Mouse (Mus musculus): ENCODE results near the gene Sox10.

DNA sequence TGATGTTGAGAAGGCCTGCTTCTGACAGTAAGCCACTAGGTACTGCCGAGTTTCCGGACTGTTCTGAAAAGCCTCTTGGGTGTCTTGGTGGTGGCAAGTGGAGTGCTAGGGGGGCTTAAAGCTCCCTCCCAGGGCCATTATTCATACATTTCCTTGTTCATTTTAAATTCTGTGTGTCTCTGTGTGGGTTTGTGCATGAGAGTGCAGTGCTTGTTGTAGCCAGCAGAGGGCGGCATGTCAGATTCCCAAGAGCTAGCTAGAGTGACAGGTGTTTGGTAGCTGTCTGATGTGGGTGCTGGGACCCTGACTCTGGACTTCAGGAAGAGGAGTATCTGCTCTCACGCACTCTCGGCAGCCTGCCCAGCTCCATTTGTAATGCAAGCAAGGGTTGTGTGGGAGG lies 36.8 kb downstream of the Sox10 start:
- peak; percentile 91 for TF ChIP-seq CTCF (conservative IDR thresholded peaks at IDR 0.05; ENCODE audit: low read length)
- TF ChIP-seq POU5F1 (IDR thresholded peaks at IDR 0.05; ENCODE audit: borderline replicate concordance, low read length): no peak

All from E14TG2a.4 (cell line).